Mouse (Mus musculus) lung, embryonic 15.5 days (tissue): ENCODE results near the gene Pdcl2. TPM values are rescaled to one million over a fixed set of nuclear protein-coding genes. Genes with fewer than 3 reads are reported as not detected.

Experiments
- ATAC-seq: fragments of 200-750 bp; cut with Nextera tagmentation; 2 replicates; pipeline ENCODE4 v1.8.0; 2017; ENCODE audit warnings: moderate number of reproducible peaks, borderline replicate concordance; ENCODE audit not compliant: low FRiP score, low TSS enrichment; ENCODE audit errors: extremely low read depth
- H3K27ac ChIP-seq: fragments of 300-500 bp; sonication (generic); 2 replicates; pipeline ENCODE4 v1.5.1; 2015; ENCODE audit warnings: moderate library complexity, mild to moderate bottlenecking, inconsistent platforms
- H3K27me3 ChIP-seq: fragments of 300-500 bp; sonication (generic); 2 replicates; pipeline ENCODE4 v1.6.1; 2015; ENCODE audit warnings: inconsistent platforms
- H3K36me3 ChIP-seq: fragments of 300-500 bp; sonication (generic); 2 replicates; pipeline ENCODE4 v1.6.1; 2015; ENCODE audit warnings: inconsistent platforms
- H3K4me1 ChIP-seq: fragments of 300-500 bp; sonication (generic); 2 replicates; pipeline ENCODE4 v1.6.1; 2015; ENCODE audit warnings: inconsistent platforms
- H3K4me2 ChIP-seq: fragments of 300-500 bp; sonication (generic); 2 replicates; pipeline ENCODE4 v1.6.1; 2015; ENCODE audit warnings: inconsistent platforms, mild to moderate bottlenecking, moderate library complexity
- H3K4me3 ChIP-seq: fragments of 300-500 bp; sonication (generic); 2 replicates; pipeline ENCODE4 v1.5.1; 2015; ENCODE audit warnings: mild to moderate bottlenecking, inconsistent platforms
- H3K9ac ChIP-seq: fragments of 300-500 bp; sonication (generic); 2 replicates; pipeline ENCODE4 v1.6.1; 2015; ENCODE audit warnings: inconsistent platforms
- H3K9me3 ChIP-seq: fragments of 300-500 bp; sonication (generic); 2 replicates; pipeline ENCODE4 v1.6.1; 2016; ENCODE audit warnings: inconsistent platforms
- WGBS: fragments of 180-500 bp; shearing (Covaris S2); methylation state at CpG from one replicate; pipeline ENCODE4 v1.1.7; 2015; 5-methylcytosine and 5-hydroxymethylcytosine counted together
- polyA plus RNA-seq: library from polyadenylated mRNA; unstranded; fragments of >200 nt; fragmentation: Nextera tagmentation; extraction: Ambion mirVana; gene quantifications from 2 replicates; pipeline ENCODE4 v1.2.1, GENCODE M21; 2015

The Pdcl2 gene
- polyA plus RNA-seq, 1 experiment from 2014 or later, result not detected

GRCm38 (mm10) chr5:76333833-76334232 is 2.9 kb upstream of the Pdcl2 start:
- Histone ChIP-seq H3K9ac (no peak overlapping the region), H3K9me3 (no peaks in the 10 kb centered on the region), H3K4me1 (no peaks in the 10 kb centered on the region), H3K36me3 (no peaks in the 10 kb centered on the region), H3K4me2 (no peak overlapping the region), H3K27ac (no peak overlapping the region), H3K27me3 (no peaks in the 10 kb centered on the region), H3K4me3 (no peak overlapping the region)
- no peak for ATAC-seq
- WGBS, result 77% methylated on average over 4 of the region's 4 CpGs

- H3K9me3 ChIP-seq, result no peaks in the 10 kb centered on the region
- no peaks in the 10 kb centered on the region for H3K27me3 ChIP-seq
- no peaks in the 10 kb centered on the region for H3K4me1 ChIP-seq
- no peak for ATAC-seq
- no peak overlapping the region for H3K9ac ChIP-seq
- H3K4me3 ChIP-seq, result no peak overlapping the region
- H3K4me2 ChIP-seq, result no peak overlapping the region
- WGBS, result 61% methylated on average over 2 of the region's 2 CpGs
- H3K36me3 ChIP-seq, result no peaks in the 10 kb centered on the region
- H3K27ac ChIP-seq, result no peak overlapping the region
Measured at GRCm38 (mm10) chr5:76327296-76327695, 3.7 kb downstream of the Pdcl2 start.

GRCm38 (mm10) chr5:76325113-76325512 is 5.8 kb downstream of the Pdcl2 start:
- H3K4me1 ChIP-seq, result no peaks in the 10 kb centered on the region
- no peaks in the 10 kb centered on the region for H3K36me3 ChIP-seq
- no peak overlapping the region for H3K4me3 ChIP-seq
- H3K9ac ChIP-seq, result no peak overlapping the region
- H3K27ac ChIP-seq, result no peak overlapping the region
- H3K27me3 ChIP-seq, result no peaks in the 10 kb centered on the region
- H3K9me3 ChIP-seq, result no peaks in the 10 kb centered on the region
- 78% methylated on average over 4 of the region's 4 CpGs for whole genome bisulfite sequencing
- no peak overlapping the region for H3K4me2 ChIP-seq
- no peak for ATAC-seq

- Histone ChIP-seq H3K9ac (no peak overlapping the region), H3K27me3 (no peaks in the 10 kb centered on the region), H3K36me3 (no peaks in the 10 kb centered on the region), H3K4me1 (no peaks in the 10 kb centered on the region), H3K4me2 (no peak overlapping the region), H3K9me3 (no peaks in the 10 kb centered on the region), H3K4me3 (no peak overlapping the region), H3K27ac (peak overlapping the region; percentile 58)
- 40% methylated on average over 11 of the region's 11 CpGs for WGBS
- ATAC-seq, result no peak
Measured at GRCm38 (mm10) chr5:76321249-76322196, 9.4 kb downstream of the Pdcl2 start.

- Histone ChIP-seq H3K27me3 (no peaks in the 10 kb centered on the region), H3K9ac (no peak overlapping the region), H3K27ac (no peak overlapping the region), H3K4me2 (no peak overlapping the region), H3K4me1 (peaks cover 12% of the 10 kb centered on the region), H3K9me3 (no peaks in the 10 kb centered on the region), H3K36me3 (no peaks in the 10 kb centered on the region), H3K4me3 (no peak overlapping the region)
- ATAC-seq, result no peak
- 61% methylated on average over 2 of the region's 2 CpGs for WGBS
Measured at GRCm38 (mm10) chr5:76308206-76308605, 22.8 kb downstream of the Pdcl2 start.

- Histone ChIP-seq H3K4me1 (peaks cover 21% of the 10 kb centered on the region), H3K4me3 (no peak overlapping the region), H3K27ac (no peak overlapping the region), H3K4me2 (no peak overlapping the region), H3K27me3 (no peaks in the 10 kb centered on the region), H3K36me3 (no peaks in the 10 kb centered on the region), H3K9me3 (no peaks in the 10 kb centered on the region), H3K9ac (no peak overlapping the region)
- no peak for ATAC-seq
- 53% methylated on average over 3 of the region's 3 CpGs for WGBS
Measured at GRCm38 (mm10) chr5:76306261-76306660, 24.7 kb downstream of the Pdcl2 start.

- no peaks in the 10 kb centered on the region for H3K9me3 ChIP-seq
- ATAC-seq, result no peak
- peak overlapping the region; percentile 95; the same call in 1 of the 2 replicates for H3K9ac ChIP-seq
- peak overlapping the region; percentile 100 for H3K4me3 ChIP-seq
- peak overlapping the region; percentile 94 for H3K4me2 ChIP-seq
- H3K4me1 ChIP-seq, result peaks cover 24% of the 10 kb centered on the region
- 8% methylated on average over 8 of the region's 8 CpGs for WGBS
- no peaks in the 10 kb centered on the region for H3K36me3 ChIP-seq
- H3K27me3 ChIP-seq, result no peaks in the 10 kb centered on the region
- H3K27ac ChIP-seq, result no peak overlapping the region
Measured at GRCm38 (mm10) chr5:76305616-76306015, 25.3 kb downstream of the Pdcl2 start.

GRCm38 (mm10) chr5:76304452-76305341 is 26.3 kb downstream of the Pdcl2 start, which contains the start of gene Clock:
TSS of gene Clock (minus strand) at chr5:76304792.
- 0% methylated on average over 66 of the region's 104 CpGs for WGBS
- Histone ChIP-seq H3K4me2 (peak within 1 kb of the TSS; percentile 94), H3K27me3 (no peaks in the 10 kb centered on the region), H3K4me3 (peak within 1 kb of the TSS; percentile 100), H3K9me3 (no peaks in the 10 kb centered on the region), H3K36me3 (no peaks in the 10 kb centered on the region), H3K9ac (peak within 1 kb of the TSS; percentile 95), H3K4me1 (peaks cover 24% of the 10 kb centered on the region), H3K27ac (peak within 1 kb of the TSS; percentile 98)
- ATAC-seq, result peak; percentile 88

- Histone ChIP-seq H3K4me1 (peaks cover 24% of the 10 kb centered on the region), H3K9me3 (no peaks in the 10 kb centered on the region), H3K4me3 (peak overlapping the region; percentile 100), H3K27ac (peak overlapping the region; percentile 98), H3K27me3 (no peaks in the 10 kb centered on the region), H3K4me2 (peak overlapping the region; percentile 94), H3K9ac (peak overlapping the region; percentile 95), H3K36me3 (no peaks in the 10 kb centered on the region)
- peak; percentile 85 for ATAC-seq
- whole genome bisulfite sequencing, result under 1% methylated on average over 61 of the region's 100 CpGs
Measured at GRCm38 (mm10) chr5:76303745-76304451, 27.1 kb downstream of the Pdcl2 start.

GRCm38 (mm10) chr5:76303379-76303744 is 27.6 kb downstream of the Pdcl2 start:
- H3K9me3 ChIP-seq, result no peaks in the 10 kb centered on the region
- H3K36me3 ChIP-seq, result no peaks in the 10 kb centered on the region
- no peaks in the 10 kb centered on the region for H3K27me3 ChIP-seq
- WGBS, result 5% methylated on average over 11 of the region's 11 CpGs
- peak overlapping the region; percentile 94 for H3K4me2 ChIP-seq
- H3K9ac ChIP-seq, result peak overlapping the region; percentile 95
- H3K4me1 ChIP-seq, result peaks cover 24% of the 10 kb centered on the region
- peak overlapping the region; percentile 98 for H3K27ac ChIP-seq
- peak overlapping the region; percentile 100 for H3K4me3 ChIP-seq
- no peak for ATAC-seq

- Histone ChIP-seq H3K4me3 (no peak overlapping the region), H3K9ac (no peak overlapping the region), H3K9me3 (no peaks in the 10 kb centered on the region), H3K4me1 (peaks cover 27% of the 10 kb centered on the region), H3K27me3 (no peaks in the 10 kb centered on the region), H3K4me2 (no peak overlapping the region), H3K27ac (no peak overlapping the region), H3K36me3 (no peaks in the 10 kb centered on the region)
- ATAC-seq, result no peak
- WGBS, result 75% methylated on average over 2 of the region's 2 CpGs
Measured at GRCm38 (mm10) chr5:76302009-76302408, 28.9 kb downstream of the Pdcl2 start.
